Mouse (Mus musculus): Measurements from ENCODE around the gene Tpte. TPM values are rescaled to one million over a fixed set of nuclear protein-coding genes. Genes with fewer than 3 reads are reported as not detected.
A peak's percentile ranks its signal among the peaks of the same experiment; 100 is the strongest.

The Tpte gene
- total and polyA plus RNA-seq, 3 experiments, result not detected

DNA sequence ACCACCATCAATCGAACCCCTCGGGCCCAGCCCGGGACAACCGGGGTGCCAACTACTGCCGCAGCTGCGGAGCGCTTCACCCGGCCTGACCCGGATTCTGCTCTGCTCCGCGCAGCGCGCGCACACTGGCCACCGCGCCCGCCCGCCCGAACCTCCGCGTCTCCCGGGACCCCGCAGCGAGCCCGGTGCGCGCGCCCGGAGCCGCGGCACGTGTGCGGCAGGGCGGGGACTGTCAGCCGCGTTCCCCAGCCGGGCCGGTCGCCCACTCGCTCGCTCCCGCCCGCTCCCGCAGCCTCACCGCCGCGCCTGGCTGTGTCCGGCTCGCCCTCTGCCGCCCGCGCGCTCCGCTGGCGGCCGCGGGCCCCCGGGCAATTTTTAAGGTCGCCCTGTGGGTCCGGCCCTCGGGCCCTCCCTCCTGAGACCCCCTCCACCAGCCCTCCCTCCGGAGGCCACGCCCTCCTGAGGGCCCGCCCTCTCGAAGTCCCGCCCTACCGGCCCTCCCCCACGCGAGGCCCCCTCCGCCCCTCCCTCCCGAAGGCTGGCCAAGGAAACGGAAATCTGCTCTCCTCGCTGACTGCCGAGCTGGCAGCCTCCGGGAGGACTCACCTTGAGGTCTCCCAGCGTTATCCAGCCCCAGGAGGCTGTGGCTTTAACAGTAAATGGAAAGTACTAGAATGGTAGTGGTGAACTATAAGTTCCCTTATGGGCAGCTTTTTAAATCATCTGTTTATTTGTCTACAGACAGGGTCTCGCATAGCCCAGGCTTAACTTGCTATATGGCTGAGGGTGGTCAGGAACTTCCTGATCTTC, 115.1 kb downstream of the Tpte start, which contains the start of gene Slc25a15:
Gene Slc25a15, minus strand, starts transcription at position 456 of the 810 bp plus-strand sequence.
- peak; percentile 91 for DNase-seq (ENCODE audit: low read depth, low spot score)
- Histone ChIP-seq H3K79me2 (ENCODE audit: control insufficient read depth, insufficient read depth, low read length, poor library complexity) (peaks cover 6% of the 10 kb centered on the region), H3K4me1 (ENCODE audit: control insufficient read depth in 1 of 2, insufficient read depth in 2 of 2, low read length in 2 of 2) (peaks cover 5 to 6% of the 10 kb centered on the region in 2 experiments), H3K9ac (ENCODE audit: control insufficient read depth, low read depth, low read length, poor library complexity, severe bottlenecking) (peak within 1 kb of the TSS; percentile 96), H3K27ac (ENCODE audit: control insufficient read depth, low read depth, low read length) (peak within 1 kb of the TSS; percentile 38), H3K4me3 (ENCODE audit: control insufficient read depth in 1 of 2, insufficient read depth in 1 of 2, low read depth in 2 of 2, low read length in 2 of 2) (peak within 1 kb of the TSS; percentile 92 to 99), H3K27me3 (ENCODE audit: control insufficient read depth in 1 of 2, insufficient read depth in 2 of 2, low read length in 2 of 2) (no peaks in the 10 kb centered on the region), H3K9me3 (replicated peaks; ENCODE audit: insufficient read depth, low read length) (no peaks in the 10 kb centered on the region), H3K36me3 (ENCODE audit: control insufficient read depth in 1 of 2, insufficient read depth in 2 of 2, low read length in 2 of 2) (peaks cover 0 to 13% of the 10 kb centered on the region in 2 experiments; a peak in 2 of 4 replicates)
- TF ChIP-seq ETS1 (IDR thresholded peaks at IDR 0.05; ENCODE audit: low read depth, low read length) (0 out of 2 replicates have a peak, but pooled peaks have one; percentile 16), MYB (IDR thresholded peaks at IDR 0.05; ENCODE audit: low read depth, low read length) (no peak), MEF2A (IDR thresholded peaks at IDR 0.05; ENCODE audit: extremely low read depth, insufficient replicate concordance, low read depth, low read length, poor library complexity, severe bottlenecking) (no peak), NELFE (IDR thresholded peaks at IDR 0.05; ENCODE audit: low read depth, low read length) (peak; percentile 95), TBP (IDR thresholded peaks at IDR 0.05; ENCODE audit: low read depth, low read length) (peak; percentile 55), RAD21 (IDR thresholded peaks at IDR 0.05; ENCODE audit: low read depth, low read length) (no peak), ZMIZ1 (IDR thresholded peaks at IDR 0.05; ENCODE audit: low read depth, low read length) (peak; percentile 95), NRF1 (IDR thresholded peaks at IDR 0.05; ENCODE audit: insufficient read depth, low read depth, low read length, poor library complexity, severe bottlenecking) (0 out of 2 replicates have a peak, but pooled peaks have one; percentile 14), ZKSCAN1 (IDR thresholded peaks at IDR 0.05; ENCODE audit: low read depth, low read length) (no peak), MAFK (IDR thresholded peaks at IDR 0.05; ENCODE audit: borderline replicate concordance, low read depth, low read length) (no peak), MAX (IDR thresholded peaks at IDR 0.05; ENCODE audit: low read length) (peak; percentile 67; the same call in 1 of the 2 replicates), USF2 (IDR thresholded peaks at IDR 0.05; ENCODE audit: borderline replicate concordance in 1 of 2, insufficient read depth in 1 of 2, low read depth in 1 of 2, low read length in 2 of 2) (no peak), TCF12 (IDR thresholded peaks at IDR 0.05; ENCODE audit: low read depth, low read length) (no peak; the same call in 1 of the 2 replicates), RCOR1 (IDR thresholded peaks at IDR 0.05; ENCODE audit: low read depth, low read length) (0 out of 2 replicates have a peak, but pooled peaks have one; percentile 20), CHD2 (IDR thresholded peaks at IDR 0.05; ENCODE audit: low read length) (no peak), POLR2A (IDR thresholded peaks at IDR 0.05; ENCODE audit: control insufficient read depth in 1 of 2, insufficient read depth in 1 of 2, low read depth in 1 of 2, low read length in 2 of 2, poor library complexity in 1 of 2) (peak; percentile 95 to 97), ZNF384 (IDR thresholded peaks at IDR 0.05; ENCODE audit: low read depth, low read length) (no peak), MAZ (IDR thresholded peaks at IDR 0.05; ENCODE audit: low read depth, low read length) (peak; percentile 87), MXI1 (IDR thresholded peaks at IDR 0.05; ENCODE audit: low read depth, low read length) (peak; percentile 94), CHD1 (IDR thresholded peaks at IDR 0.05; ENCODE audit: low read depth, low read length) (peak; percentile 25; the same call in 1 of the 2 replicates), SIN3A (IDR thresholded peaks at IDR 0.05; ENCODE audit: low read length) (peak; percentile 42), POLR2AphosphoS2 (IDR thresholded peaks at IDR 0.05; ENCODE audit: low read length) (peak; percentile 95), CTCF (IDR thresholded peaks at IDR 0.05 in 2 of 3, conservative IDR thresholded peaks at IDR 0.05 in 1 of 3; ENCODE audit: control insufficient read depth in 1 of 3, insufficient read depth in 1 of 3, low read depth in 2 of 3, low read length in 3 of 3, poor library complexity in 1 of 3, severe bottlenecking in 1 of 3) (no peak), EP300 (IDR thresholded peaks at IDR 0.05; ENCODE audit: low read depth in 1 of 2, low read length in 2 of 2) (peak in 1 of 2 experiments; percentile 19; a peak in 1 of 4 replicates), SMC3 (IDR thresholded peaks at IDR 0.05; ENCODE audit: low read depth, low read length) (no peak), ZC3H11A (IDR thresholded peaks at IDR 0.05; ENCODE audit: low read depth, low read length) (no peak), GABPA (IDR thresholded peaks at IDR 0.05; ENCODE audit: low read depth, low read length) (no peak), TAL1 (IDR thresholded peaks at IDR 0.05; ENCODE audit: low read length) (no peak), BHLHE40 (IDR thresholded peaks at IDR 0.05; ENCODE audit: borderline replicate concordance, low read depth, low read length) (peak; percentile 77; the same call in 1 of the 2 replicates), E2F4 (IDR thresholded peaks at IDR 0.05; ENCODE audit: borderline replicate concordance, low read depth, low read length) (no peak), USF1 (IDR thresholded peaks at IDR 0.05; ENCODE audit: low read depth, low read length) (peak; percentile 63; the same call in 1 of the 2 replicates), KAT2A (conservative IDR thresholded peaks at IDR 0.05; ENCODE audit: low read depth, low read length) (no peak), ELF1 (IDR thresholded peaks at IDR 0.05; ENCODE audit: low read depth, low read length) (no peak), GATA1 (IDR thresholded peaks at IDR 0.05; ENCODE audit: low read depth, low read length) (no peak), HCFC1 (IDR thresholded peaks at IDR 0.05; ENCODE audit: low read depth, low read length) (peak; percentile 74)

Data from MEL (cell line).